ENCODE assay signal across 8 mouse cellular contexts in the genomic region with DNA sequence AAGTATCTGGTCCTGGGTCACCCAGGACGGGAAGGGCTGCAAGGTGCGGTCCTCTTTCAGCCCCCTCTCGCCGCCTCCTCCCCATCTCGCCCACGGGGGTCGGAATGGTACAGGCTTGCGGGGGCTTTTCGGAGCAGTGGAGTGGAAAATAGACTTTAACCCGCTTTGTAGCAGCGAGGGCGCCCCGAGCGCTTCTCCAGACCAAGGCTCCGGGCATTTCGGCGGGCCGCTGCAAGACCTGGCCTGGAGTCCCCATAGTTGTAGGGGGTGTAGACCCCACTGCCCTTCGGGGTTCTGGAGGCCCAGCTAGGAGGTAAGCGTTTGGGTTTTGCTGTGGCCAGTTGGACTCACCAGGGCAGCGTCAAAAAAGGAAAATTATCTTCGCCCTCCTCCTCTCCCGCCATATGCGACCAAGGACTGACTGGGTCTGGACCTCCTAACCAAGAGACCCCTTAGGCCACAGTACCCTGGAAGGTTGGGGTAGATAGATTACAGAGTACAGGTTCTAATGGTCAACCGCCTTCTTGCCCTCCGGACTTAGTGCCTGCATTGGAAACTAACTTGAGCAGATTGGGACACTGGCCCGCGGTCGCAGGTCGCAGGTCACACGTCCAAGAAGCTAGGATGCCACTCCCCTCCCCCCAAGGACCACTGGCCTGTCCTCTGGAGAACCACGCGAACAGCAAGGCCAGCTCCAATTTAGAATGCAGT. TPM values are rescaled to one million over a fixed set of nuclear protein-coding genes. Genes with fewer than 3 reads are reported as not detected.
DNase-seq lines count a peak whose midpoint lies in the region; ATAC-seq and TF ChIP-seq lines count a peak whose summit lies in the region.

No protein-coding gene starts in this region.

- H3K27ac ChIP-seq in midbrain, embryonic 10.5 days (replicated peaks) = no peak overlapping the region
- no peak overlapping the region for H3K27ac ChIP-seq in midbrain, postnatal 0 days (ENCODE audit: low read depth, low read length)
- no peak overlapping the region for H3K27ac ChIP-seq in forebrain, embryonic 16.5 days (ENCODE audit: low read length)
- H3K27ac ChIP-seq in limb, embryonic 10.5 days = no peak overlapping the region

- peak overlapping the region; percentile 57 for H3K4me3 ChIP-seq in midbrain, embryonic 10.5 days
- no peak overlapping the region for H3K4me3 ChIP-seq in midbrain, postnatal 0 days (ENCODE audit: low read depth, low read length)
- H3K4me3 ChIP-seq in forebrain, embryonic 16.5 days (replicated peaks; ENCODE audit: low read length) = peak overlapping the region; percentile 72
- peak overlapping the region; percentile 26 for H3K4me3 ChIP-seq in limb, embryonic 10.5 days

- intact Hi-C loops in left cerebral cortex, postnatal 25 days (cut with DNase I) = loop anchor here (2.0 kb wide), 1 partner anchor 33 kb away; no protein-coding TSS in a partner anchor

- ATAC-seq in midbrain, postnatal 0 days (ENCODE audit: low FRiP score) = no peak
- peak; percentile 19; the same call in 1 of the 2 replicates for ATAC-seq in forebrain, embryonic 16.5 days
- no peak for ATAC-seq in monocyte, adult 5-6 weeks (replicated peaks; ENCODE audit: insufficient number of reproducible peaks, low FRiP score, low TSS enrichment, poor library complexity, severe bottlenecking)

- H3K36me3 ChIP-seq in midbrain, embryonic 10.5 days = no peaks in the 10 kb centered on the region
- no peaks in the 10 kb centered on the region for H3K36me3 ChIP-seq in midbrain, postnatal 0 days (ENCODE audit: insufficient read depth, low read length)
- H3K36me3 ChIP-seq in forebrain, embryonic 16.5 days (ENCODE audit: control insufficient read depth, insufficient read depth) = no peaks in the 10 kb centered on the region
- no peaks in the 10 kb centered on the region for H3K36me3 ChIP-seq in limb, embryonic 10.5 days

- 1% methylated on average over 33 of the region's 33 CpGs for WGBS in midbrain, embryonic 10.5 days
- 2% methylated on average over 33 of the region's 33 CpGs for WGBS in midbrain, postnatal 0 days
- 3% methylated on average over 33 of the region's 33 CpGs for WGBS in forebrain, embryonic 16.5 days
- 1% methylated on average over 33 of the region's 33 CpGs for WGBS in limb, embryonic 10.5 days

- peak; percentile 67 for DNase-seq in midbrain, embryonic 10.5 days (ENCODE audit: low spot score)
- DNase-seq in midbrain, postnatal 0 days (ENCODE audit: low spot score) = no peak
- DNase-seq in limb, embryonic 10.5 days (ENCODE audit: low spot score) = peak; percentile 66
- peak; percentile 36 for DNase-seq in yolk sac, embryonic 10.5 days (ENCODE audit: low spot score)
- DNase-seq in cerebellum, adult 9-10 months = no peak
- no peak for DNase-seq in left cerebral cortex, postnatal 25 days (ENCODE audit: low spot score in 2 of 2)

- H3K9me3 ChIP-seq in midbrain, embryonic 10.5 days (replicated peaks) = no peaks in the 10 kb centered on the region
- no peaks in the 10 kb centered on the region for H3K9me3 ChIP-seq in midbrain, postnatal 0 days (ENCODE audit: low read length)
- H3K9me3 ChIP-seq in forebrain, embryonic 16.5 days (ENCODE audit: control insufficient read depth, low read length) = no peaks in the 10 kb centered on the region
- no peaks in the 10 kb centered on the region for H3K9me3 ChIP-seq in limb, embryonic 10.5 days (replicated peaks)

- H3K4me2 ChIP-seq in midbrain, postnatal 0 days (ENCODE audit: low read depth, low read length, poor library complexity, severe bottlenecking) = no peak overlapping the region
- peak overlapping the region; percentile 67 for H3K4me2 ChIP-seq in forebrain, embryonic 16.5 days (ENCODE audit: low read length)

- peaks cover 98% of the 10 kb centered on the region for H3K27me3 ChIP-seq in midbrain, embryonic 10.5 days (ENCODE audit: low read depth, poor library complexity, severe bottlenecking)
- H3K27me3 ChIP-seq in midbrain, postnatal 0 days (ENCODE audit: insufficient read depth, low read length) = peaks cover 38% of the 10 kb centered on the region
- no peaks in the 10 kb centered on the region for H3K27me3 ChIP-seq in forebrain, embryonic 16.5 days (replicated peaks; ENCODE audit: control insufficient read depth, insufficient read depth, low read length)
- peaks cover 99% of the 10 kb centered on the region for H3K27me3 ChIP-seq in limb, embryonic 10.5 days (ENCODE audit: low read depth, poor library complexity, severe bottlenecking)

- peaks cover 54% of the 10 kb centered on the region for H3K4me1 ChIP-seq in midbrain, embryonic 10.5 days
- H3K4me1 ChIP-seq in midbrain, postnatal 0 days (ENCODE audit: insufficient read depth, low read length) = 0 out of 2 replicates have a peak, but pooled peaks cover 4% of the 10 kb centered on the region
- H3K4me1 ChIP-seq in forebrain, embryonic 16.5 days (replicated peaks; ENCODE audit: control insufficient read depth, insufficient read depth, low read length) = peaks cover 35% of the 10 kb centered on the region
- peaks cover 43% of the 10 kb centered on the region for H3K4me1 ChIP-seq in limb, embryonic 10.5 days

- no peak overlapping the region for H3K9ac ChIP-seq in midbrain, postnatal 0 days (replicated peaks; ENCODE audit: low read length, poor library complexity, severe bottlenecking)
- peak overlapping the region; percentile 87 for H3K9ac ChIP-seq in forebrain, embryonic 16.5 days (replicated peaks; ENCODE audit: low read depth, low read length)

- no peak for TF ChIP-seq CTCF in midbrain, postnatal 0 days (IDR thresholded peaks at IDR 0.05)

RNA-seq across cellular contexts. Expression of a gene that starts 1.1 kb away (rescaled TPM):
- polyA plus RNA-seq in midbrain, embryonic 10.5 days (2016; fragmentation: Nextera tagmentation; extraction: Ambion mirVana) = 2.2 and 3.5 TPM in 2 replicates
- total RNA-seq in midbrain, postnatal 0 days (2014; rRNA removed) = 0.88 and 2.6 TPM in 2 replicates
- polyA plus RNA-seq in midbrain, postnatal 0 days (2015; fragmentation: Nextera tagmentation; extraction: Ambion mirVana) = 0.58 and 0.64 TPM in 2 replicates
- 57.5 and 59.7 TPM in 2 replicates for polyA plus RNA-seq in forebrain, embryonic 16.5 days (2015; fragmentation: Nextera tagmentation; extraction: Ambion mirVana)
- polyA plus RNA-seq in limb, embryonic 10.5 days (2016; fragmentation: Nextera tagmentation; extraction: Ambion mirVana) = 1.8 and 3.9 TPM in 2 replicates
- total RNA-seq in monocyte, adult 5-6 weeks (2017) = not detected in 3 replicates
- 10 to 100 TPM; 33.6 to 33.7 TPM for total RNA-seq in left cerebral cortex, postnatal 25 days (2021)

RNA-seq across cellular contexts. Expression of a gene that starts 48.6 kb away (rescaled TPM):
- 48.5 and 55.7 TPM in 2 replicates for polyA plus RNA-seq in midbrain, embryonic 10.5 days (2016; fragmentation: Nextera tagmentation; extraction: Ambion mirVana)
- 29.0 and 32.5 TPM in 2 replicates for total RNA-seq in midbrain, postnatal 0 days (2014; rRNA removed)
- polyA plus RNA-seq in midbrain, postnatal 0 days (2015; fragmentation: Nextera tagmentation; extraction: Ambion mirVana) = 28.4 and 32.9 TPM in 2 replicates
- 31.9 and 32.6 TPM in 2 replicates for polyA plus RNA-seq in forebrain, embryonic 16.5 days (2015; fragmentation: Nextera tagmentation; extraction: Ambion mirVana)
- 52.5 and 64.9 TPM in 2 replicates for polyA plus RNA-seq in limb, embryonic 10.5 days (2016; fragmentation: Nextera tagmentation; extraction: Ambion mirVana)
- 25.1 to 47.0 TPM (median 29.7 TPM) in 3 replicates for total RNA-seq in monocyte, adult 5-6 weeks (2017)
- 10 to 100 TPM; 36.9 to 38.2 TPM for total RNA-seq in left cerebral cortex, postnatal 25 days (2021)

Comparison
In these comparisons a context has a peak if more than half of its experiments do, and no peak if none do; other contexts are left out.
1. DNase-seq: peak in midbrain, embryonic 10.5 days (single experiment), limb, embryonic 10.5 days (single experiment) and yolk sac, embryonic 10.5 days (single experiment); none in midbrain, postnatal 0 days (single experiment), cerebellum, adult 9-10 months (single experiment) and left cerebral cortex, postnatal 25 days (0 of 2).
2. RNA of a gene that starts 1.1 kb away (polyA plus RNA-seq): 57.5 to 59.7 TPM in forebrain, embryonic 16.5 days; 2.2 to 3.5 TPM in midbrain, embryonic 10.5 days, 1.8 to 3.9 TPM in limb, embryonic 10.5 days and 0.58 to 0.64 TPM in midbrain, postnatal 0 days; every median in the first group is over 10 times any median in the second.